Mouse (Mus musculus) urinary bladder, adult 2 months (tissue): ENCODE measurements at regions not wholly inside any gene's neighbourhood (a gene's known extent, or its start where the extent isn't known, plus 50 kb on each side); places are given as distances from the start of the nearest gene placed in this dataset.

Experiments used
- DNase-seq: peaks from one replicate; pipeline ENCODE4 v3.0.0; 2022; ENCODE audit warnings: low spot score

DNA sequence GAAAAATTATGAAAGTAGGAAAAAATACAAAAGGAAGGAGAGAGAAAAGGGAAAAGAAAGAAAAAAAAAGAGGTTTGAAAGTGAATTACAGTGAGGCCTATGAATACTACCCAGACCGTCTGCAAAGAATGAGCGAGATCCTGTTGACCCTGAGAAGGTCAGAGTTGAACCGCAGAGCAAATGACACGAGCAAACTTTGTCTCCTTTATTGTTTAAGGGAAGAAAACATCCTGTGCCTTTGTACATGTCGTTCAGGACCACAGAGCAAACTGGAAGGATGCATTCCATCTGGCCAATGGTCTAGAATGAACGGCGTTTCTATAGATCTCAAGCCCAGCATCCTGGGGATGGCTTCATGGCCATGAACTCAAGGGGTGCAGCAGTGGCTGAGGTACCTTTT lies 270.6 kb upstream of the Zfp637 start:
- no peak for DNase-seq

DNA sequence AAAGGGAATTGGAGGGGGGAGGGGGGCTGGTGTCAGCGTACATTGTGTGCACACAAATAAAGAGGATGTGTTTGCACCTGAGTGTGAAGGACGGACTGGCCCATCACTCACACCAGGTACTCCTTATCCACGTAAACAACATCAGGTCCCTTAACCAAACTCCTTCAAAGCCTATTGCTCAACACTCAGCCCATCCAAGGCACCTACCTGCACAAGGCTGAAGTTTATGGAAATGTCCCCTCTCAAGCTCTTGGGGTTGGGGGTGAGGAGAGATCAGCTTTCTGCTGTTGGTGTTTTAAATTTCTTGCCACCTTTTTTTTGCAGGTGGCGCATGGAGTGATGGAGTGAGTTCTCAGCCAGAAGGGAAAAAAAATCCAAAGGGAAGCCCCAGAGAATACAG lies 270.2 kb upstream of the Zfp637 start:
- no peak for DNase-seq

DNA sequence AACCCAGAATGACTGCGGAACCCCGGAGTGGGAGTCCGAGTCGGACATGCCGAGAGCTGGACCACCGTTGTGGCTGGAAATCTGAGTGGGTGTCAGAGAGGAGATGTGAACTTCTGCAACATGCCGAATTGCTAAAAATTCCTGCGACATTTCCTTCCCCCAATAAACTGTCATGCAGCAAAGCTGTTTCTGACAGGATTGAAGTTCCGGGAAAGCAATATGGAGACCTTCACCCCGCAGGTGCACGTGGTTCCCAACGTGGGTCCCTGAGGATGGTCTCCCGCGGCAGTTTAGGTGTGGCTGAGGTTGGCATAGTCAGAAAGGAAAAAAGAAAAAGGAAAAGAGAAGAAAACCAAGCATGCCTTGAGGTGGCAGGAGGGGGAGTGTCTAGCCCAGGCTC lies 269.0 kb upstream of the Zfp637 start:
- DNase-seq, result no peak

DNA sequence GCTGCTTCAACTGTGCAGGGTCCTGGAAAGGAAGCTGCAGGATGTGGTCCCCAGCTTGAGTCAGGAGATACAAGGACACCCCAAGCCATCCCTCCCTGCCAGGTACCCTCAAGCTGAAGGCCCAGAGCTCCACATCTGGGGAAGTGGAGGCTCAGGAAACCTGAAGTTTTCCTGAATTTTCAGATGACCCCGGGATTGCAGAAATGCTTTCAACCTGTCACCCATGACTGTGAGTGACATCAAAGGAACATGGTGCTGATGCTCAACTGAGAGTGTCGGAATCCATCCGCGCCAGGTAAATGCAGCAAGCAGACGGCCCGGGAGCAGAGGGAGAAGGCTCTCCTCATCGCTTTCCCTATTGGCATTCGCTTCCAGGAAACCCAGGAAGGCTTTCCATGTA lies 267.6 kb upstream of the Zfp637 start:
- DNase-seq, result no peak

DNA sequence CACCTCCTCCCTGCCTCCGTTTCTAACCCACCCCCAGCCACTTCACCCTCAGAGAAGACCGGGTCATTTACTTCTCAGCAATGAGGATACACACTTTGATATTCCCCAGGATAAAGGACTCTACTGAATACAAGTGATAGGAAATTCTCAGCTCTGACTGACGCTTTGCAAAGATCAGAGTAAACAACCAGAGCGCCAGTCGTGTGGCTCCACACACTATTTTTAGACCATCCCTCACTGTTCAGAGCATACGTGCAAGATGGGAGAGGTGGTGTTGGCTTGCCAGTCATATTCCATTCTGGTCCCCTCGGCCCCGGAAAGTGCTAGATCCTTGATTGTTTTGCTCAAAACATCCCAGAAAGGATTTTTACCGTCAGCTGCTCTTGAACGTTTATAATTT lies 266.8 kb upstream of the Zfp637 start:
- DNase-seq, result no peak

DNA sequence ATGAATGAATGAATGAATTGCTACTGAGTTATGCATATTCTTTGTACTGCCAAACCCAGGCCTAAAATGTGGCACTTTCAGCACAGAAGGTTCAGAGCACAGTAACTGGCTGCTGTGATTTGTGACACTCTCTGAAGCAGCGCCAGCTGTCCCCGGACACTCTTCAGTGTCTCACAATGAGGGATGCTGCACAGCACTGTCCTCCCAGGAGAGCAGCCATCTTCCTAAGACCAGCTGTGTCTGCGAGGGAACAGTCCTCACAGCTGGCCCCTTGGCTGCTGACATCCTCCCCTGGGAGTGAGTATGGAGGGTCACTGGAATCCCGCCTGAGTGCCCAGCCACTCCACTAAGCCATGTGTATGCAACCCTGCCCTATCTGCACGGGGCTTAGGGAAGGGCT lies 265.9 kb upstream of the Zfp637 start:
- DNase-seq, result no peak

DNA sequence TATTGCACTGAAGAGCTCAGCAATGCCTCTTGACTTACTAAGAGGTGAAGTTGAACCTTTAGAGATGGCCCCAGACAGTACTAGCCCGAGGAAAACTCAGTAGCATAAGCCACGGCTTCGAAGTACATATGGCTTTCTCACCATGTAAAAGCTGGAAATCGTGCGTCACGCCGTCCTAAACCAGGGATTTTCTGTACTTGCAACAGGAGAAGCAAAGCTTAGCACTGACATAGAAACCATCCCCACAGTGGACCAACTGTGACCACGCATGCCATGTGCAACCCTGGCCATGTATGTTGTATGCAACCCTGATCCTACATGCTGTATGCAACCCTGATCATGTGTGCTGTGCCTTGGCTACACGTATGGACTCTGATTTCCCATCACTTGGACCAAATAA lies 265.0 kb upstream of the Zfp637 start:
- DNase-seq, result no peak

DNA sequence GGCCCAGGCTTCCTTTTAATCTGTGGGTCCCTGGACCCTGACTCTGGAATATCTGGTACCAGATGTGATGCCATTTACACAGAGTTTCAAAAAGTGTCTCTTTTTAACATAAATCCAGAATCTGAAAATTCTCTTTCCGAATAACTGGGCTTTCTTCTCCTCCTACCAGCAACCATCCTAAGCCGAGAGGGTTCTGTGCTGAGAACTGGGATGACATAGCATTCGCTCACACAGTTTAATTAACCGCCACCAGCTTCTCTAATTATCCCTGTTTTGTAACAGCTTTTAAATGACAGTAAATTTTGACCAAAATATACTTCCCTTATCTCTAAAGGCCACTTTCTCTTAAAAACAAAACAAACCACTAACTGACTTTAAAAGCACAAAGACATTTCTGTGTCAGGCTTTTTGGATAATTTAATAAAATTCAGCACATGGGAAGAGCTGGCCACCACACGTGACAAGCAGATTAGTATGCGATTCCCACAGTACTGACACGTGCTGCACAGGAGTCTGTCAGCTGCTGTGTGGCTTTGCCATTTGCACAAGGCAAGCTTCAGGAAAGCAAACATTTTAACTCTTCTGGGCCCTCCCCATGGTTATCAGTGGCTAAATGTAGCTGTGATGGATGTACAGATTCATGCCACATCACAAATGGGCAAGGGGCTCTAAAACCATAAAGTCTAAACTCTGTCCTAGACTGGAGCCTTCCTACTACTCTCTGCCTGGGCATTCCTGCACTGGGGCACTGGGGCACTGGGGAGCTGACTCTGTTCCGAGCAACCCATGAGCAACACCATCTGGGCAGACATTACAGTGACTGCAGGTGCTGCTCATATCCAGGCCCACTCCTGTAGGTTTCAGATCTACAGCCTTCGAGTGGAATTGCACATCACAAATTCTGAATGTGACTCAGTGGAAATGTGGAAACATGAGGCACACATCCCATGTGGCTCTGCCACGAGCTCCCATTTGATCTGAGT lies 263.1 kb upstream of the Zfp637 start:
- DNase-seq, result no peak

DNA sequence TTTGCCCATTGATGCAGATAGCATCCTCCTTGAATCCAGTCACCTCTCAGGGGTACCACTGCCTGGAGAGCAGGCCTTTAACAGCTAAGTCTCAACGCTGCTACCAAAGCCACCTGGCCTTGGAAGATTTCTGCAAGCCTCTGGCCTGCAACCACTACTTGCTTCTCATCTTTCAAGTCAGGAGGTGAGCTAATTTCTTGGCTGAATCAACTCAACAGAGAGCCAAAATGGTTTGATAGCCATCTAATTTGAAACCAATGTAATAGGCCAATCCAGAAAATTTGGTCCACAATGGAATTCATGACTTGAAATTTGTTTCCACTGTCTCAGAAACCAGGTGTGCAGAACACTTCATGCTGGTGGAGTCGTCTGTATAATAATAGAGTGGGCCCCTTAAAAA lies 260.0 kb upstream of the Zfp637 start:
- DNase-seq, result no peak

DNA sequence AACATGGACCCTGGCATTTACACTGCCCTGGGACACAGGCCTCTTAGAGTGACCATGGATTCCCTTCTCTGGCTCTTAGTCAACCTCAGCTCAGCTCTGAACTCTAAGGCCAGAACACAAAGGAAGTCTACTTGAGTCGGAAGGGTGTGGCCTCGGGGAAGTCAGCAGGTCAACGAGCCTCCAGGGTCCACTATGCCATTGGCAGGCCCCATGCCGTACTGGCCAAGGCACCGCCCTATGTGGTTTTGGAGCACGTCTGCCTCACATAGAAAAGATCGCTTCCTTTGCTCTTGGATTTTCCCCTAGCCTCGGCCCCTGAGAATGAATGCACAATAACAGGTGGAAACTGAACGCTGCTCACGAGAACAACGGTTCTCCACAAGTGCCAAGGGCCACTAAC lies 257.9 kb upstream of the Zfp637 start:
- no peak for DNase-seq

DNA sequence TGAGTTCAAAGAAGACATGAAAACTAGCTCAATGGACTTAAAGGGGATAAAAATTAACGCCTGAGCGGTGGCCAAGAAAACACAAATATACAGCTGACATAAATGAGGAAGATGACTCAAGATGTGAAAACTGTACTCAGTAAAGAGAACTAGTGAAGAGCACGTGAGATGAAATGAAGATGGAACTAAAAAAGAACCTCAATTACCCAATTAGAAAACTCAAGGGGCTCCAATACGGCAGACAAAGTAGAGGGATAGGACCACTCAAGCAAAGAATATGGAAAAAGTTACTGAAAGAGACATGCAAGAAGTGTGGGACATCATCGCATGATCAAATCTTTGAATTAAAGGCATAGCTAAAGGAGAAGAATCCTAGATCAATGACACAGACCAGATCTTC lies 256.4 kb upstream of the Zfp637 start:
- DNase-seq, result no peak

DNA sequence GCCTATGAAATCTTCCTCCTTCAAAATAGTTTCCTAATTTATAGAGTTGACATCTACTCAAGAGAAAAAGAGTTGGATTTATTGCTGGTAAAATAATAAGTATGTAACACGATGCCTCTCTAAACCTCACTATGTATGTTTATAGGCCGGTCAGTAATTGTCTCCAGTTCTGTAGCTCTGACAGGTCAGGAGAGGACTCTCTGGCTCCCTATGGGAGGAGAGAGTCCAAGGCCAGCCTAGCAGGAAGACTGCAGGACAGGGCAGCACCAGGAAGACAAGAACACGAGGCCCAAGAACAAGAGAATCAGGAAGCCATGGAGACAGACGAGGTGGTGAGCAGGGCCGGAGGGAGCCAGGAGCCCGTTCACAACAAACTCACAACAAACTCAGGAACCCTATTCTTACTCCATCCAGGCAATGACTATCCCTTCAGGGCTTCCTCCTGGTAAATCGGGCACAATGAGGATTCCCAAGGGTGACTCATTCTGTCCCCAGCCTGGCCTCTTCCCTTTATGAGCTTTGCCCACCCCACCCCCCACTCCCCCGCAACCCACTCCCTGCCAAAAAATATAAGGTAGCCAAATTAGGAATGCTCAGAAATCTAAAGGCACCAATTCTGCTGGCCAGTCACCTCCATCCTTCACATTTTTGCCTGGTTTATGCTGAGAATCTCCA lies 244.7 kb upstream of the Zfp637 start:
- DNase-seq, result no peak

DNA sequence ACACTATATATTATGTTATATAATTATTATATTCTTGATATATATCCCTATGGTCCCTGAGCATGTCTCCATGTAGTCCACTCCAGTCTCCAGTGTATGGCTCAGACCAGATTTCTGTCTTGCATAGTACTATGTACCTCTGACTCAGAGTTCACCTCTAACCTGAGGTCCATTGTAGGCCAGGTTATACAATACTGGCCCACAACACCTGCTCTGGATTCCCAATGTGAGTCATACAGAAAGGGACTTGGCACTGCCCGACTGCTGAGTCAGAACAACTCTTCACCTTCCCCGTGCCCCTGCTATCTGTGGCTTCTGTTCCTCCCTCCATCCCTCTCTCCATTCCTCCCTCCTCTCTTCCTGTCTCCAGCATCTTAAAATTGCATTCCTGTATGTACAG lies 236.1 kb upstream of the Zfp637 start:
- peak; percentile 12 for DNase-seq

DNA sequence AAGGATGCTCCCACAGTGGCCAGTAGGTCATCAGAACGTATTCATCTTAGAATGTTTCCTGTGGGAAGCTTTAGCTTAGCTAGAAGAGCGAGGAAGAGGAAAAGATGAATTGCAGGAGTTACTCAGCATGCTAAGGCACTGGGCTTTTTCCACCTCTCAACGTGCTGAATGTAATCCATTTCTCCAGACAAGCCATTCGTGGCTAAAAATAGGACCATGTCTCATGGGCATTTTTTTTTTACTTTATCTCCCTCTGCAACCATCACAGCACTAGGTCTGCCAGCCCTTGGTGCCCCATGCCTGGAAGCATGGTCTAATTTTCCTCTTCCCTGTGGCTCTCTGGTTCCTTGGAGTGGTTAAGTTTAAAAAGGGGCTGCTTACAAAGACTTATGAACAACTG lies 235.3 kb upstream of the Zfp637 start:
- no peak for DNase-seq

DNA sequence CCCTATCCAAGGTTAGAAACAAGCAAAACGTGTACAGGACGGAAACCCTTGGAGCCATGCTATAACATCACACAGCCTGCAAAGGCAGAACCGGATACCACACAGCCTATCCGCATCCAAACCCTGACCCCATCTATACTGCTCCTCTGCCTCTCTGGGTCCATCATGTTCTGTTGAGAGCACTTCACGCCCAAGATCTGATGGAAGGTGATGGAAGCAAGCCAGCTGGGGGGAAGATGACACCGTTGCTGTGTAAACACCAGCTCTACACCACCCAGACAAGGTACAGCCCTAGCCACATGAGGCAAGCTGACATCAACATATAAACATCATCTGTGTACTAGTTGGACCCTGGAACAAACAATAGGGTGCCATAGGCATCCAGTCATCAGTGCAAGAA lies 234.8 kb upstream of the Zfp637 start:
- peak; percentile 11 for DNase-seq

DNA sequence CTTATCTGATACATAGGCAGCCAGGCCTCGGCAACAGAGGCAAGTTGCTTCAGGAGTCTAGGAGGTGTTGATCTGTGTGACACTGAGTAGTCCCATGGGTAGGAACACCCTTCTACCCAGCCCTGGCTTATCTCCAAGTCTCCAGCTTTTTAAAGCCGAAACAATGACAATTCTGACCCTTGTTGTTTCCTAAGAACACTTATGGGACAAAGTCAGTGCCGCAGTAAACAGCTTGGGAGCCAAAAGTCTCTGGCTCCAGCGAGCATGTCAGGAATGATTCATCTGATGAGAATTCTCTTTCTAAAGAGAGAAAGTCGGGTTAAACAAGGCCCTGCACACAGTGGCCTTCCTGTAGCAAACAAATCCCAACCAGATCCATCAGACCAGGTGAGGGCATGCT lies 234.0 kb upstream of the Zfp637 start:
- DNase-seq, result peak; percentile 17

DNA sequence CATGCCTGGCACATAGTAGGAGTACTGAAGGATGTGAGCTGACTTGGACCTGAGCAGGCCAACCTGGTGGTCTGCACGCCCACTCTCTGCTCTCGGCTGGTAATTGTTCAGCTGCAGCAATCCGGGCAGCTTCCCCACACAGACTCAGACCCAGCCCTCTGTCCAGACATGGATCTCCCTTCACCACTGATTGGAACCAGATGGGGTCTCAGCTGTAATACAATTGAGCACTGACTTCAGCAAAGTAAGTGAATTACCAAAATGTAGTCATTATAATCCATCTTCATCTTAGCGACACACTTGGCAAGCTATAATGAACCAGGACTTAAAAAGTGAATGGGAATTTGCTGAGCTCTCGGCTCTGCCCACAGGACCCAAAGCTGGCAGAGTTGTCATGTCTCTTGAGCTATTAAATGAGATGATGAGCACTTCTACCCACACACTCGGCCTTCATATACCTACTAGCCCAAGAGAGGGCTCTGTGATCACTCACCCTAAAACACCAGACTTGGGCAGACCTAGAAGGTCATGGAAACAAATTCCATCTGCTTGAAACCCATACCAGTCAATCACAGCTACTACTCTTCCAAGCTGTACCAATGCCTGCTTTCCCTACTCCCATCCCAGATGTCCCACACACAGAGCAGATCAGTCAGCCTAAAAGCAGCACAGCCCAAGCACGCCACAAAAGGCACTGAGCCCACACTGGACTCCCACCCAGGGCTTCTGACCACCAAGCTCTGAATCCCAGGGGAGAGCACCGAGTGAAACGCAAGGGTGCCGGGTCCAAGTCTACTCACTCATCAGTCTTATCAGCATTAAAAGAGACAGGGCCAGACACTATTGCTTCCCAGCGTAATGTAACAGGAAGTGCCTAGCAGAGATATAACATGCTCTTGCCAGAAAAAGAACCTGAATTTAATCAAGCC lies 231.2 kb upstream of the Zfp637 start:
- DNase-seq, result peak; percentile 17

DNA sequence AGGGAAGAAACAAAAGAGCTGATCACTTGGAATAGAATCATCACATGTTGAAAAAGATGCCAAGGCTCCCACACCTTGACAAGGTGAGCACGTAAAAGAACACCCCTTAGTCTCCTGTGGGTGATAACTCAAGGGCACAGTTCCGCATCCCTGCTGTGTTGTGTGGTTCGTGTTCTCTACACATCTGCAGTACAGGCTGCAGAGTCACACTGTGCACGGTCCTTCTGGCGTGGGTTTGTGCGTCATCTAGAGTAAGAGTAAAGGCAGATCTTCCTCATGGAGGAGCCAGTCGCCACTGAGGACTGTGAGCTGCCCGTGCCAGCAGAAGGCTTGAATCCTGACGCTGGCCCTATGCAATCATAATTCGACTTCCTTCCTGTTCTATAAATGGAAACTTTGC lies 229.7 kb upstream of the Zfp637 start:
- DNase-seq, result peak; percentile 8

DNA sequence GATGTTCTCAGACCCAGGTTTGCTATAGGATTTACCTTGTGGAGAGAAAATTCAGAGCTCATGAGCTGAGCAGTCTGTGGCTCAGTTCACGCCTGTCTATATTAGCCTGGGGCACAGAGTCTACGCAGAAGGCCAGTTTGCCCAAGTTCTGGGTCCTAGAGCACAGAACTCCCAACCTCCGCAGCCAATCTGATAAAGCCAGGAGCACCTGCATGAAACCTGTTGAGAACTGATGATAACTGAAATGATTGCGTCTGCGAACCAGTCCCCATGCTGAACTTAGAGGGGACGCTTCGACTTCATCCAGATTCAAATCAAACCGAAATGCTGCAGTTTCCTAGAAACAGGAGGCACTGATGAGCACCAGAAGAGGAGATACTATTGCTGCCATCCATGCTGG lies 229.0 kb upstream of the Zfp637 start:
- DNase-seq, result no peak

DNA sequence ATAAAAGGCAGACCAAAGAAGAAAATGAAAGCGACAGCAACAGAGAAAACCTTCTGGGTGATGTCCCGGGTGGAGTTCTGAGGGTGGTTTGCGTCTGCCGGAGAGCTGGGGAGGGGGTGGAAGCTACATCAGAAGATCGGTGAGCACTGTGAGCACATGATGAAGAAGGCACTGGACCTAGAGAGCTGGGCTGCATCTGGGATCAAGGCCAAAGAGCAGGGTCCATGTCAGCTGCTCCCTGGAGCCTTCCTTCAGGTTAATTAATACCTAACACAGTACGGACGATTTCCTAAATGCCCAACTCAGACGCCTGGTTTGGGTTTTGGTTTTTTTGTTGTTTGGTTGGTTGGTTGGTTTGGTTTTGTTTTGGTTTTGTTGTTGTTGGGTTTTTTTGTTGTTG lies 228.6 kb upstream of the Zfp637 start:
- no peak for DNase-seq

DNA sequence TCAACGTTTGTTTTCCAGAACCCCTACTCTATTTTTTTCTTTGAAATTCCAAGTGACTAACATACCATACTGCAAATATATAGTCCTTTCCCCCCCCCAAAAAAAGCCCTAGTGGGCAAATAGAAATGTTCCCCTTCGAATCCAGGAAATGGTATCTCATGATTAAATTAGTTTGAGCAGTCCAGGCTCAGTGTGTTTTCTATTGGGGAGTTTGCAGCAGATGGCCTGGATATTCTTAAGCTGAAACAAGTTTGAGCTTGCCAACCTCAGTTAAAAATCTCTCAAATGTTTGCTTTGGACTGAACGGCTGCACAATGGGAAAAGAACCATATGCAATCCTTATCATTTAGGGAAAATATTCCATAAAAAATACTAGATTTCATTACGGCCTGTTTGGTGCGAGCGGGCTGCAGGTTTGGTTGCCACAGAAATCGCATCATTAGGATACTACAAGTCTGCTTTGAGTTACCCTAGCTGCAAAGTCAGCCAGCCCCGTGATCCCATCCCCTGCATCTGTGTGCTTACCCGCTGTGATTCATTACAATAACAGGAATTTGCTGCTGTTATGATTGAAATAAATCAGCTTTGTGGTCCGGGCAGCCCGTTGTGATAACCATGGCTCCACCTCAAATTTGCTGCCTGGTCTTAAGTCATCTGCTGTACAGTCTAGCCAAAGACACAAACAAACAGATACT lies 227.2 kb upstream of the Zfp637 start:
- peak; percentile 19 for DNase-seq

DNA sequence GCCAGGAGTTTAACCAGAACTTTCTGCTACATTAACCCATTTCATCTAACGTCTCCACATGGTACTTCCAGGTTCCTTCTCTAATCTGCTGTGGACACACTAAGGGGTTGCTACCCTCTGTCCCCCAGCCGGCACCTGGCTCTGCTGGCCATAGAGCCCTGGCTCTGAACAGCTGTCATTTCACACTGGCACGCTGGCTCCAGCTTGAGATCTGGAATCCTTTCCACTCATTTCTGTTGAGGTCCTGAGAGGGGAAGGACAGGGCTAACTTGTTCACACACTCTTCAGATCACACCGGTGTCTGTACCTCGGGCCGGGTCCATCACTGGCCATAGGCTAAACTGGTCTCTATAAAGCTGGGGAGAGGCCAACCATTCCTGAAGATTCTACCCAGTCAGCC lies 226.6 kb upstream of the Zfp637 start:
- DNase-seq, result peak; percentile 13
